Mouse (Mus musculus): ENCODE measurements around the gene Gm17622.

Gm17622 gene

DNA sequence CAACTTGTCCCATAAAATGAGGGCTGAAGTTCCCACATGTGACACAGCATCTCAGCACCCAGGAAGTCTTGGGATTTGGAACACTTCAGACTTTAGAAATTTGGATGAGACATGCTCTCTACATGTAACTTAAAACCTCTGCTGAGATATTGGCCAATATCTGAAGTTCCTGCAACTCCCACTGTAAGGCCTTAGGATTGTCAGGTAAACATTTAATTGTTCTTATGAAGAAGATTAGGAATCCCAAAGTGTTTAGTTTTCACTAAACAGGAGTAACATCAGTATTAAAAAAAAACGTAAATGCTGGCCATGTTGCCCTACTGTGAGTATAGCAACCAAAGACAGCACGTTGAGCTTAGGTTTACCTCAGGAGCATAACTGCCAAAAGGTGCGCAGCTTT, at the start of gene Gm17622:
Gm17622 (plus strand) TSS at position 301 of the 400 bp plus-strand sequence.
- no peak for DNase-seq

- no peak for DNase-seq
Observed at GRCm38 (mm10) chr13:96450205-96450856, 40.2 kb upstream of the Gm17622 start.

DNA sequence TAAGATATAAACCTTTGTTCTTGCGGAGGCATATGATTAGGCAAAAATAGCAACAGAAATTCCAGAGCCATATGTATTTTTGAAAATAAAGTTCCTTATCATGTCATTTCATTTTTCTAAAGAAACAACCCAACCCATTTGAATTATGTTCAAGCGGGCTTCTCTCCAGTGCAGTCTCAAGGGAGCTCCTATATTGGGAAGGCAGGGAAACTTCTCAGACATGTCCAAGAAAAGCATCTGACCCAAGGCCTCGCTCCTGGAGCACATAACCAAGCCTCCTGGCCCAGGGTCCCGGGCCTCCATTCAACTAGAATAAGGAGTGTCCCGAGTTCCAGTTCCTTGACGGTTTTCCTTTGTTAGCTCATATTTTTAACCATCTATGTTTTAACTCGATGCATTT, 39.7 kb upstream of the Gm17622 start:
- DNase-seq = no peak

DNA sequence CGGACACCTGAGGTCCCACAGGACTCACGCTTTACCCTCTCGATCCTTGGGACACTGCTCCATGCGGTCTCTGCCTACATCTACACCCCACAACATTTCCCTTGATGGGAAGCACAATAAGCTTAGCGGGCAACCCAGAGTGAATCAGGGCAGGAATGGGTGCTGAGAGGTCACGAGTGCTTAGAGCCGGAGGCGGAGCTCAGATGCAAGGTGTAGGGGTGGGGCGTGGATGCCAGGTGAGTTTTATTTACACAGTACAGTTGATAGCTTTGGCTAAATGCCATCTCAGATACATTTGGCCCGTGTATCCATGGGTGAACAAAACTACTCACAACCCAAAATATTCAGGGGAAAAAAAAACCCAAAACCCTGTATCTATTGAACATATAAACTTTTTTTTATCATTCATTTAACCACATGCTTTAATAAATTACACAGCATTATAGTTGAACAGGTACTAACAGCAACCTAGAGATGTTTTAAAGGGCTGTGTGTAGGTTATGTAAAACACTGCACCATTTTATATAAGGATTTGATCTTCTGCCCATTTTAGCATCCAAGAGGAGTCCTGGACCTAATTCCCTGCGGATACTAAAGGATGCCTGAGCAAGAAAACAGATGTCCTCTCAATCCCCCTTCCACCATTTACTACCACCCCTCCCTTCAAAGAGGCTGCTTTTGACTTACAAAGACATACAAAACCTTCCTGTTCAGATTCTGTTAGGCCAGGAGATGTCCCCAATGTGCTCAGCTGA, 39.0 kb upstream of the Gm17622 start:
- DNase-seq = no peak

- DNase-seq = no peak
Observed at GRCm38 (mm10) chr13:96452621-96453020, 37.9 kb upstream of the Gm17622 start.

DNA sequence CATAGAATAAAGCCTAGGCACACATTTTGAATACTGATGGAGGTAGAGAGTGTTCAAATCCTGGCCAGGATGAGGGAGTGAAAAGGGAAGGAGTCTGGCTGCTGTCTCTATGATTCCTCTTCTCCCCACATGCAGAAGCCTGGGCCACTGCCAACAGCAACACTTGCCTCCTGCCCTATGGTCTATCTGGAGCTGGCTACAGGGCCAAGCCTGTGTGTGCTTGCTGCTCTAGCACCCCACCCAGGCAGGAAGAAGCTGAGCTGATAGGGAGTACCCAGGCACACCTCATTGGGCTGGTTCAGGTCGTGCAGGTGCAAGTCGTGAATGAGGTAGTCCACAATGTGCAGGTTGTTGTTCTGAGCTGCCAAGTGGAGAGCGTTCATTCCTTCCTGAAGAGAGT, 36.2 kb upstream of the Gm17622 start:
- no peak for DNase-seq

DNA sequence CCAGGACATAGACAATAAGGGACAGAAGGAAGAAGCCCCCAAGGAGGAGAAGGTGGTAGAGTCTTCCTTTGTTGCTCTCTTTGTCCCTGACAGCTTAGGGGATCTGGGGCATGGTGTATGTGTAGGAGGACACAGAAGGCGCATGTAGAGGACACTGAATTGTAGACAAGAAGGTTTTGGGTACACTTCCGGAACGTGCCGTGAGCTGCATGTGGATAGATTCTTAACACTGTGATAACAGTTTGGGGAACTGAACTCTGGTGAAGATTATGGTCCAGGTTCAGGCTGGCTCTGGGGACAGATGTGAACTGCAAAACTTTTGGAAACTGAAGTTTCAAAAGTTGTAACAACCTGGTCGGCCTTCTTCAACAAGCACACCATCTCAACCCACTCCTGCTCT, 33.0 kb upstream of the Gm17622 start:
- no peak for DNase-seq

DNA sequence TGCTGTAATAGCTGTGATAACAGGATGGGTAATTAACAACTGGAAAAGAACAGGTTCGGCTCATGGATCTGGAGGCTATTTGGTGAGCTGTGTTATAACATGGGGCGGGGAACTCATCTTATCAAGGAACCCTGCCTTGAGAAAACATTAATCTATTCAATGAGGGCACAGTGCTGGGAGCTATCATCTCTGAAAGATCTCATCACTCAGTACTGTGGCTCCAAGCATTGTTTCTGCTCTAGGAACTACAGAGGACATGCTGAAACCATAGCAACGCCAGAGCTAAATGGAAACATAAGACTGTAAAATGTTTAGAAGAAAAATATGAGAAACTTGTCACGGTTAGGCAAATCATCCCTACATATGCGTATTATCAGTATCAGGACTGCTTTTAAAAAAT, 32.5 kb upstream of the Gm17622 start:
- DNase-seq = no peak

DNA sequence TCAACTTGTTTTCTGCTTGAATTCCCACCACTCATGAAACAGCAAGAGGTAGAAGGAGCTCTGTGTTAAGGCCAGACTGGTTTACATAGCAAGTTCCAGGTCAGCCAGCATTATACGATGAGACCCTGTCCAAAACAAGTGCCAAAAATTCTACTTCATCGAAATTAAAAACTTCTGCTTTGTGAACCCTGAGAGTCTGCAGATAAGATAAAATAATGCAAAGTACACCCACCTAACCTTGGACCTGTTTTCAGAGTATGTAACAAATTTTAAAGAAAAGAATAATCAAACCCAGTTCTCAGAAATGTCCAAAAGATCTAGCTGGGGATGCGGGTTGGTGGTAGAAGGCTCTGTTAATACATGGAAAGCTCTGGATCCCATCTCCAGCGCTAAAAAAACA, 31.9 kb upstream of the Gm17622 start:
- DNase-seq = no peak

GRCm38 (mm10) chr13:96462644-96463043, 27.9 kb upstream of the Gm17622 start:
- DNase-seq = no peak

DNA sequence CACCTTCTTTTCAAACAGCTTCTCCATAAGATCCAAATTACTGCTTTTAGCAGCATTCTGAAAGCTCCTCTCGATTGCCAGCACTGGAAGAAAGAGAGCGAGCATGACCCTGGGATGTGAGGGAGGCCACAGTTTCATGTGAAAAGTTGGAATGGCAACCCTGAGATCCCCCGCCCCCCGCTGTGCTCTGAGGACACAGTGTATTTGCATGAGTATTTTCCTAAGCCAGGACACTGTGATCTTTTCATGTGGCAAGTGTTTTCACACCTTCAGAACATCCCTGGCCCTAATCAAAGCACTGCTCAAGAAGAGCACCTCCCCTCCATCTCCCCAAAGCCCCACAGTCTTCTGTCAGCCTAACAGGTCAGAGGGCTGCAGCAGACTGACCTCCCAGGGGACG, 25.2 kb upstream of the Gm17622 start:
- no peak for DNase-seq

- DNase-seq = no peak
Observed at GRCm38 (mm10) chr13:96468678-96469077, 21.9 kb upstream of the Gm17622 start.

GRCm38 (mm10) chr13:96470556-96470955, 20.0 kb upstream of the Gm17622 start:
- DNase-seq = no peak

DNA sequence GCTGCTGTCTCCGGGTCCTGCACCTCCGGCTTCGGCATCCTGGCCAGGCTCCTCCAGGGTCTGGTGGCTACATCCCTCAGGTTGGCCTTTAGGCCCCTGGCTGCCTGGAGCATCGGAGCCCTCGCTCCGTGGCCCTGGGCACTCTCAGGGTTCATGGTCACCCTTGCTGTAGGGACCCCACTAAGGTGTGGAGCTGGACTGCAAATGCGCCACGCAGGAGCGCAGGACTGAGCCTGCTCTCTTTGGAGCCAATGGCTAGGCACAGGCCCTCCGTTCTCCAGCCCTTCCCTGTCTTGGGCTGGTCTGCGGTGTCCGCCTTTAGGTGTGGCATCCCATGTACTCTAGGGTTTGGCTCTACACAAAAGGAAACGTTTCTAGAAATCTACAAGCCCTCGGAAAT, 19.6 kb upstream of the Gm17622 start, which contains the start of gene Ankdd1b:
Ankdd1b (minus strand) TSS at position 242 of the 400 bp plus-strand sequence.
- no peak for DNase-seq

DNA sequence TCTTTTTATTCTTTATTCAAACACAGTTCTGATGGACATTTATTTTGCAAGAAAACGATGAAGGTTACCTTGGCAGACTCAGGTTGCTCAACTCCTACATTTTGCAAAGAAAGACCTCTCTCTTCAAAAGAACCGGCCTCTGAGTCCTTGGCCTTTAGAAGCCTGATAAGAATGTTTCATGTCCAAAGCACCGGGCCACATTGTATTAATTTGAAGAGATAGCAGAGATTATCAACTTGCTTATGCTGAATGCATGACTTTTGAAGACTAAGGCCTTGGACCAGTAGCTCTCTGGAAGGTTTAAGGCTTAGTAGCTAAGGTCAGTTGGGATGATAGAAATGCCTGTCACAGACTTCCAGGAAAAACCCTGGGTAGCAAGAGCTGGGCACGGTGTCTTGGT, 13.3 kb upstream of the Gm17622 start:
- no peak for DNase-seq

DNA sequence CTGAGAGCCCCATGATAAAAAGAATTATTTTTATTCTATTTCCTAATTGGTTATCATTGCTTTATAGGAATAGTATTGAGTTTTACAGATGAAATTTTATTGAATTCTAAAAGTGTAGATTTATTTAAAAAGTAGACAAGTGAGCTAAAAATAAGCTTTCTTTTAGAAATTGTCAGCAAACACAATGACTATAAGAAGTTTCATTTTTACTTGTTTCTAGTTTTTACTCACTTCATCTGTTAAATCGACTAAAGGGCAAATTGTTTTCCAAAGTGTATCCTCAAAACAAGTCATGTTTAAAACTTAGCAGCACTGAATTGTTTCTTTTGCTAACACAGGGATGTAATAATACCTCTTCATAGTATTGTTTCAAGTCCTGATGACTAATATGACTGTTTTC, 11.5 kb upstream of the Gm17622 start:
- no peak for DNase-seq

- DNase-seq = no peak
Observed at GRCm38 (mm10) chr13:96487230-96487629, 3.3 kb upstream of the Gm17622 start.

DNA sequence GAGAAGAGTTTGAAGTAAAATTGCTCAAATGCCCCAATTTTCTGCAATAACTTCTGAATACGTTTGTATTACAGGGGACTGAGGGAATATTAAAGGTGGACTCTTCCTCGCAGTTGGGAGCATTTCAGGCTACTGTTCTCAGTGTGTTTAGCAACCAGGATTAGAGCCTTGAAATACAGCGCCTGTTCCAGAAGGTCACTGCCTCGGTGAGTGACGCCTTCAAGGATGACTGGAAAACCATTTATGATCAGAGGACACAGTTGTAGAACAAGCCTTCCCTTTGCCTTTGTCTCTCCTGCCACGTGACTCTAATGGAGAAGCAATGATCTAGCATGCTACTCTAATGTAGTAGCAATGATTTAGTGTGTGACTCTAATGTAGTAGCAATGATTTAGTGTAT, 2.6 kb upstream of the Gm17622 start:
- DNase-seq = no peak

GRCm38 (mm10) chr13:96496630-96497029, 6.1 kb downstream of the Gm17622 start:
- no peak for DNase-seq

DNA sequence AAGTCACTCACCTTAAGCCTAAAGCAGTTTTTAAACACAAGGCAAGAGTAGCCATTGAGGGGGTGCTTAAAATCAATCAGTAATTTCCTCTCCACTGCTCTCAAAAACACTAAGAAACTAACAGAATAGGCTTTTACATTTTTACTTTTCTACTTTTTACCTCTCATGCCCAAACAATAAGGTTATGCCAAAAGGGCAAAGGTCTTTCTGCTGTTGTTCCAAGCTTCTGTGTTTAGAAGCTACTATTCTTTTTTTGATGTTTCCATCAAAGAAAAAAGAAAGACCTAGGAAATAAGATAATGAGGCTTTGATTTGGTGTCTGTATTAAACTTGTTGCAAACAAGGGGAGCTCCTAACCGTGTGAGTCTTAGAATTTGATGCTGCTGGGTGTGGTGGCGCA, 9.4 kb downstream of the Gm17622 start:
- no peak for DNase-seq

DNA sequence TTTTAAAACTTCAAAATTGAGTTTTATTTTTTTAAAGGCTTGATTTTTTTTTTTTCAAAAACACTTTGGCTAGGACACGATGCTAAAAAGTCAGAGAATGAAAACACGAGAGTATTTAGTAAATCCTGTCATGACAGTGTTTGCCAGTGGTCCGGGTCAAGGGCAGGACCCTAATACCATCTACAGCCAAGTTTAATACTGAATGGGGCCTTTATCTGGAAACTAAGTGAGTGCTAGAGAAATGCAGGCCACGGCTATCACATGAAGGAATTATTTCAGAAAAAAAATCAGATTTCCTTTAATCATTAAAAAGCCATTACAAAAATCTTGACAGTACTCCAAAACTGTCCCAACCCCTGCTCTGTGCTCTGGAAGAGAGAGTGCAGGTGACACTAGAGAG, 15.1 kb downstream of the Gm17622 start:
- no peak for DNase-seq

- DNase-seq = no peak
Observed at GRCm38 (mm10) chr13:96506313-96506712, 15.8 kb downstream of the Gm17622 start.

DNA sequence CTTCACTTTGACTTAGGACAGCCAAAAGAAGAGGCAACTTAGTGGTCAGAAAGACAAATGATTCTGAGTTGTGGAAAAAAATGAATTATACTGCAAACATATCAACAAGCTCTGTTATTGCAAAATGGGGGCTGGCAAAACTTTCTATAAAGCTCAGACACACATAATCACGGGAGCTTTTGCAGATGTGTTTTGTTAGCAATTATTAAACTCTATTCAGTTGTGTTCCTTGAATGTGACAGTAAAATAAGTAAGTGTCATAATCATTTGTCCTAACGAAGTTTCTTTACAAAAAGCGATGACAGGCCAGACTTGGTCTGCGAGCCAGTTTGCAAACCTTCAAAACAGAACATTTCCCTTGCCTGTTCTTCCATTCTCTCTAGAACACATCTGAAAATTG, 17.0 kb downstream of the Gm17622 start:
- no peak for DNase-seq

DNA sequence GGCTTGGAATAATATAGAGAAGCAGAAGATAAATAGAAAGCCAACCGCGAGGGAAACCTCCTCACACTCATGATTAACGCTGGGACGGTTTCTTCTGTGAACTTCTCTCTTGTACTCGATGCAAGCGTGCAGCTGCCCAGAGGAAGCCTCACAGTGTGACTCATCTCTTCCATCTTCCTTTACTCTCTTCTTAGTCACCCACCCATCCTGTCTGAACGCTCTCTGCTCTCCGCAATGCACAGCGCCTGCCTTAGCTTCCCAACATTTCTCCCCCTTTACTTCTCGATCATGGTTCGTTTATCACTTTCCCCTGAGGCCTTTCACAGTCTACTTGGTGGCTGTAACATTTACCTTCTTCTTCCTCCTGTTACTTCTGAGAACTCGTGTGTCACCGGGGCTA, 20.1 kb downstream of the Gm17622 start:
- DNase-seq = no peak

- no peak for DNase-seq
Observed at GRCm38 (mm10) chr13:96511262-96511661, 20.7 kb downstream of the Gm17622 start.
